13 mouse cellular contexts compared by ENCODE assay signal in genomic region chr4:119751408-119752006, GRCm38 (mm10). TPM values are rescaled to one million over a fixed set of nuclear protein-coding genes. Genes with fewer than 3 reads are reported as not detected.
DNase-seq lines count a peak whose midpoint lies in the region; ATAC-seq and TF ChIP-seq lines count a peak whose summit lies in the region.
"Had no signal": no experiment of that assay in that cellular context is flagged by ENCODE, and none has a peak within 500 bp of the region (broad histone marks: within the 10 kb centered on the region; RNA-seq: fewer than 3 reads in every experiment).

No protein-coding gene starts in this region.

- H3K9me3 ChIP-seq in kidney, embryonic 16.5 days (ENCODE audit: low read length), result peaks cover 2% of the 10 kb centered on the region; the same call in 1 of the 2 replicates
- no peaks in the 10 kb centered on the region for H3K9me3 ChIP-seq in heart, embryonic 15.5 days (replicated peaks)
- no peaks in the 10 kb centered on the region; the same call in 1 of the 2 replicates for H3K9me3 ChIP-seq in liver, postnatal 0 days (ENCODE audit: low read length)
- H3K9me3 ChIP-seq: forebrain, embryonic 15.5 days; hindbrain, embryonic 10.5 days; limb, embryonic 12.5 days; midbrain, embryonic 12.5 days had no signal

- no peak for TF ChIP-seq CTCF in kidney, adult 2 months (conservative IDR thresholded peaks at IDR 0.05; ENCODE audit: insufficient read depth, insufficient read length, low read depth, low read length)
- no peak for TF ChIP-seq CTCF in liver, postnatal 0 days (IDR thresholded peaks at IDR 0.05; ENCODE audit: low read depth)

- no peaks in the 10 kb centered on the region for H3K36me3 ChIP-seq in kidney, adult 2 months (ENCODE audit: control insufficient read depth, insufficient read depth, low read length)
- no peaks in the 10 kb centered on the region for H3K36me3 ChIP-seq in kidney, embryonic 16.5 days (ENCODE audit: insufficient read depth, low read length)
- no peaks in the 10 kb centered on the region for H3K36me3 ChIP-seq in heart, embryonic 15.5 days
- no peaks in the 10 kb centered on the region for H3K36me3 ChIP-seq in liver, postnatal 0 days (replicated peaks; ENCODE audit: insufficient read depth, low read length)
- H3K36me3 ChIP-seq: forebrain, embryonic 15.5 days; hindbrain, embryonic 10.5 days; limb, embryonic 12.5 days; midbrain, embryonic 12.5 days had no signal

- DNase-seq in kidney, adult 2 months, result peak; percentile 54
- peak; percentile 34 for DNase-seq in adrenal gland, adult 2 months
- peak; percentile 37 for DNase-seq in liver, postnatal 0 days
- no peak for DNase-seq in embryo, embryonic 9.5 days (ENCODE audit: extremely low spot score)
- DNase-seq in ovary, postnatal 36 days (ENCODE audit: low spot score), result no peak
- DNase-seq in left cerebral cortex, adult 8-10 months (ENCODE audit: low spot score in 2 of 2), result no peak
- DNase-seq: thymus, adult 18-20 months had no signal

- H3K4me1 ChIP-seq in kidney, adult 2 months (ENCODE audit: control insufficient read depth, insufficient read depth, low read length), result no peaks in the 10 kb centered on the region
- no peaks in the 10 kb centered on the region for H3K4me1 ChIP-seq in kidney, embryonic 16.5 days (ENCODE audit: insufficient read depth, low read length)
- peaks cover 10% of the 10 kb centered on the region for H3K4me1 ChIP-seq in heart, embryonic 15.5 days (replicated peaks)
- no peaks in the 10 kb centered on the region for H3K4me1 ChIP-seq in liver, postnatal 0 days (ENCODE audit: insufficient read depth)
- H3K4me1 ChIP-seq: forebrain, embryonic 15.5 days; limb, embryonic 12.5 days; midbrain, embryonic 12.5 days had no signal

- H3K9ac ChIP-seq in kidney, embryonic 16.5 days (replicated peaks; ENCODE audit: low read length), result no peak overlapping the region
- H3K9ac ChIP-seq in heart, embryonic 15.5 days, result no peak overlapping the region
- no peak overlapping the region for H3K9ac ChIP-seq in liver, postnatal 0 days (replicated peaks)
- H3K9ac ChIP-seq: forebrain, embryonic 15.5 days; limb, embryonic 12.5 days; midbrain, embryonic 12.5 days had no signal

- H3K27ac ChIP-seq in kidney, adult 2 months (ENCODE audit: insufficient read depth, low read depth, low read length), result no peak overlapping the region
- no peak overlapping the region for H3K27ac ChIP-seq in kidney, embryonic 16.5 days (ENCODE audit: low read length)
- peak overlapping the region; percentile 37 for H3K27ac ChIP-seq in heart, embryonic 15.5 days
- H3K27ac ChIP-seq in liver, postnatal 0 days (ENCODE audit: low read depth), result no peak overlapping the region
- H3K27ac ChIP-seq: forebrain, embryonic 15.5 days; hindbrain, embryonic 10.5 days; limb, embryonic 12.5 days; midbrain, embryonic 12.5 days had no signal

- 59% methylated on average over 2 of the region's 2 CpGs for WGBS in kidney, adult 2 months
- WGBS in kidney, embryonic 16.5 days, result 77% methylated on average over 2 of the region's 2 CpGs
- 45% methylated on average over 2 of the region's 2 CpGs for WGBS in heart, embryonic 15.5 days
- WGBS in liver, postnatal 0 days (ENCODE audit: insufficient replicate concordance), result 54% methylated on average over 2 of the region's 2 CpGs

- H3K4me3 ChIP-seq in kidney, adult 2 months (ENCODE audit: insufficient read depth, low read depth, low read length), result no peak overlapping the region
- no peak overlapping the region for H3K4me3 ChIP-seq in kidney, embryonic 16.5 days (ENCODE audit: low read length)
- H3K4me3 ChIP-seq in heart, embryonic 15.5 days, result no peak overlapping the region
- no peak overlapping the region for H3K4me3 ChIP-seq in liver, postnatal 0 days (ENCODE audit: low read depth, low read length)
- H3K4me3 ChIP-seq: forebrain, embryonic 15.5 days; hindbrain, embryonic 10.5 days; limb, embryonic 12.5 days; midbrain, embryonic 12.5 days had no signal

- ATAC-seq in kidney, embryonic 16.5 days (ENCODE audit: low FRiP score, low TSS enrichment), result no peak
- peak; percentile 53; the same call in 1 of the 2 replicates for ATAC-seq in heart, embryonic 15.5 days (replicated peaks; ENCODE audit: insufficient number of reproducible peaks, insufficient read depth, low FRiP score, low read depth)
- ATAC-seq in liver, postnatal 0 days, result no peak
- ATAC-seq: forebrain, embryonic 15.5 days had no signal

- peak; percentile 10; the same call in 1 of the 2 replicates for TF ChIP-seq EP300 in liver, postnatal 0 days (IDR thresholded peaks at IDR 0.05; ENCODE audit: low read depth)

- H3K27me3 ChIP-seq in kidney, adult 2 months (replicated peaks; ENCODE audit: control insufficient read depth, insufficient read depth, low read length), result no peaks in the 10 kb centered on the region
- H3K27me3 ChIP-seq in kidney, embryonic 16.5 days (ENCODE audit: insufficient read depth, low read length), result no peaks in the 10 kb centered on the region
- no peaks in the 10 kb centered on the region for H3K27me3 ChIP-seq in heart, embryonic 15.5 days
- no peaks in the 10 kb centered on the region for H3K27me3 ChIP-seq in liver, postnatal 0 days (ENCODE audit: insufficient read depth, low read length)
- H3K27me3 ChIP-seq: forebrain, embryonic 15.5 days; limb, embryonic 12.5 days; midbrain, embryonic 12.5 days had no signal

- no peak overlapping the region for H3K4me2 ChIP-seq in kidney, embryonic 16.5 days (replicated peaks; ENCODE audit: low read depth, low read length)
- H3K4me2 ChIP-seq in heart, embryonic 15.5 days, result no peak overlapping the region
- no peak overlapping the region for H3K4me2 ChIP-seq in liver, postnatal 0 days (ENCODE audit: low read depth, low read length)
- H3K4me2 ChIP-seq: forebrain, embryonic 15.5 days; limb, embryonic 12.5 days; midbrain, embryonic 12.5 days had no signal

- TF ChIP-seq POLR2A in kidney, adult 2 months (IDR thresholded peaks at IDR 0.05; ENCODE audit: low read depth, low read length), result no peak

RNA-seq across cellular contexts. Expression of gene Hivep3, which starts 17.9 kb away (rescaled TPM):
- polyA plus RNA-seq in kidney, adult 2 months (2012; rRNA removed), result 4.8 and 5.8 TPM in 2 replicates
- polyA plus RNA-seq in kidney, embryonic 16.5 days (2015; fragmentation: Nextera tagmentation; extraction: Ambion mirVana), result 6.6 and 7.0 TPM in 2 replicates
- 10 to 100 TPM in 1 of 2 experiments, 1 to 10 TPM in 1; 8.3 to 12.9 TPM for total RNA-seq in adrenal gland, adult 2 months (2021)
- 4.3 and 5.8 TPM in 2 replicates for polyA plus RNA-seq in adrenal gland, adult 2 months (2012; rRNA removed)
- 6.7 and 8.9 TPM in 2 replicates for polyA plus RNA-seq in heart, embryonic 15.5 days (2015; fragmentation: Nextera tagmentation; extraction: Ambion mirVana)
- 3.5 and 3.8 TPM in 2 replicates for polyA plus RNA-seq in liver, postnatal 0 days (2015; fragmentation: Nextera tagmentation; extraction: Ambion mirVana)
- total RNA-seq in left cerebral cortex, adult 8-10 months (2022), result 10 to 100 TPM; 44.8 to 49.2 (median 47.6) TPM

Comparison
In these comparisons a context has a peak if more than half of its experiments do, and no peak if none do; other contexts are left out.
1. DNase-seq: peak in kidney, adult 2 months (single experiment), adrenal gland, adult 2 months (single experiment) and liver, postnatal 0 days (single experiment); none in embryo, embryonic 9.5 days (single experiment), ovary, postnatal 36 days (single experiment) and left cerebral cortex, adult 8-10 months (0 of 2).